Mouse (Mus musculus) MEL (cell line): Measurements from ENCODE around the gene Ccdc63. TPM values are rescaled to one million over a fixed set of nuclear protein-coding genes. Genes with fewer than 3 reads are reported as not detected.

ENCODE experiments used
- DNase-seq: peaks from one replicate; pipeline ENCODE4 v3.0.0; 2011; ENCODE audit warnings: low read depth, low spot score
- H3K27ac ChIP-seq: 2 replicates; pipeline ENCODE4 v1.5.1; 2012; ENCODE audit warnings: low read depth, mild to moderate bottlenecking, control low read depth, low read length, moderate library complexity; ENCODE audit not compliant: control insufficient read depth
- H3K27me3 ChIP-seq, 2 experiments: fragments of 150-350 bp in 1 of 2; sonication (generic) in 1 of 2; 2 replicates each; pipeline ENCODE4 v1.6.1; 2012; ENCODE audit warnings: low read length in 2 of 2, mild to moderate bottlenecking in 2 of 2, improper control_type of control experiment in 1 of 2, moderate library complexity in 1 of 2; ENCODE audit not compliant: insufficient read depth in 2 of 2, control insufficient read depth in 1 of 2
- H3K36me3 ChIP-seq, 2 experiments: 2 replicates each; pipeline ENCODE4 v1.6.1; 2012 to 2014; ENCODE audit warnings: low read length in 2 of 2, improper control_type of control experiment in 1 of 2, inconsistent platforms in 1 of 2, mild to moderate bottlenecking in 1 of 2; ENCODE audit not compliant: insufficient read depth in 2 of 2, control insufficient read depth in 1 of 2
- H3K4me1 ChIP-seq, 2 experiments: fragments of 150-350 bp in 1 of 2; sonication (generic) in 1 of 2; 2 replicates each; pipeline ENCODE4 v1.6.1; 2012; ENCODE audit warnings: low read length in 2 of 2, improper control_type of control experiment in 1 of 2, mild to moderate bottlenecking in 1 of 2; ENCODE audit not compliant: insufficient read depth in 2 of 2, control insufficient read depth in 1 of 2
- H3K4me3 ChIP-seq, 2 experiments: fragments of 150-350 bp in 1 of 2; sonication (generic) in 1 of 2; 2 replicates each; pipeline ENCODE4 v1.5.1; 2012; ENCODE audit warnings: low read depth in 2 of 2, low read length in 2 of 2, mild to moderate bottlenecking in 2 of 2, moderate library complexity in 2 of 2, control low read depth in 1 of 2, improper control_type of control experiment in 1 of 2; ENCODE audit not compliant: control insufficient read depth in 1 of 2, insufficient read depth in 1 of 2
- H3K79me2 ChIP-seq: 2 replicates; pipeline ENCODE4 v1.6.1; 2012; ENCODE audit warnings: mild to moderate bottlenecking, low read length, moderate library complexity; ENCODE audit not compliant: control insufficient read depth, poor library complexity, insufficient read depth
- H3K9ac ChIP-seq: 2 replicates; pipeline ENCODE4 v1.6.1; 2012; ENCODE audit warnings: low read depth, mild to moderate bottlenecking, control low read depth, low read length, moderate library complexity; ENCODE audit not compliant: control insufficient read depth, poor library complexity, severe bottlenecking
- H3K9me3 ChIP-seq: fragments of 150-350 bp; sonication (generic); replicated peaks from 2 replicates; pipeline ENCODE4 v1.6.1; 2012; ENCODE audit warnings: mild to moderate bottlenecking, low read length, improper control_type of control experiment, moderate library complexity; ENCODE audit not compliant: insufficient read depth
- CHD1 ChIP-seq: IDR thresholded peaks from 2 replicates; pipeline ENCODE4 v1.6.1; 2012; ENCODE audit warnings: low read depth, mild to moderate bottlenecking, inconsistent platforms, low read length, improper control_type of control experiment
- CHD2 ChIP-seq: IDR thresholded peaks from 2 replicates; pipeline ENCODE4 v1.6.1; 2011; ENCODE audit warnings: low read length, improper control_type of control experiment
- E2F4 ChIP-seq: IDR thresholded peaks from 2 replicates; pipeline ENCODE4 v1.6.1; 2011; ENCODE audit warnings: low read depth, low read length, improper control_type of control experiment, borderline replicate concordance
- EP300 ChIP-seq, 2 experiments: IDR thresholded peaks; 2 replicates each; pipeline ENCODE4 v1.6.1; 2011; ENCODE audit warnings: improper control_type of control experiment in 2 of 2, low read length in 2 of 2, low read depth in 1 of 2, mild to moderate bottlenecking in 1 of 2
- GABPA ChIP-seq: IDR thresholded peaks from 2 replicates; pipeline ENCODE4 v1.6.1; 2012; ENCODE audit warnings: low read depth, mild to moderate bottlenecking, inconsistent platforms, low read length, improper control_type of control experiment, moderate library complexity
- JUND ChIP-seq: IDR thresholded peaks from 2 replicates; pipeline ENCODE4 v1.6.1; 2011; ENCODE audit warnings: low read depth, mild to moderate bottlenecking, improper control_type of control experiment, low read length
- MEF2A ChIP-seq: IDR thresholded peaks from 2 replicates; pipeline ENCODE4 v1.6.1; 2014; ENCODE audit warnings: low read depth, mild to moderate bottlenecking, inconsistent platforms, low read length, improper control_type of control experiment; ENCODE audit not compliant: poor library complexity, insufficient replicate concordance, severe bottlenecking; ENCODE audit errors: extremely low read depth
- MYB ChIP-seq: IDR thresholded peaks from 2 replicates; pipeline ENCODE4 v1.6.1; 2011; ENCODE audit warnings: mild to moderate bottlenecking, low read depth, low read length, improper control_type of control experiment
- NELFE ChIP-seq: IDR thresholded peaks from 2 replicates; pipeline ENCODE4 v1.6.1; 2011; ENCODE audit warnings: low read depth, low read length, improper control_type of control experiment
- POLR2A ChIP-seq, 2 experiments: IDR thresholded peaks; 2 replicates each; pipeline ENCODE4 v1.6.1; 2011 to 2012; ENCODE audit warnings: low read length in 2 of 2, mild to moderate bottlenecking in 2 of 2, control low read depth in 1 of 2, improper control_type of control experiment in 1 of 2, low read depth in 1 of 2, moderate library complexity in 1 of 2; ENCODE audit not compliant: control insufficient read depth in 1 of 2, insufficient read depth in 1 of 2, poor library complexity in 1 of 2
- POLR2AphosphoS5 ChIP-seq: IDR thresholded peaks from 2 replicates; pipeline ENCODE4 v1.6.1; 2012; ENCODE audit warnings: low read depth, borderline replicate concordance, mild to moderate bottlenecking, inconsistent platforms, low read length, moderate library complexity, mixed read lengths
- RAD21 ChIP-seq: IDR thresholded peaks from 2 replicates; pipeline ENCODE4 v1.6.1; 2011; ENCODE audit warnings: mild to moderate bottlenecking, low read depth, low read length, improper control_type of control experiment
- RCOR1 ChIP-seq: IDR thresholded peaks from 2 replicates; pipeline ENCODE4 v1.6.1; 2012; ENCODE audit warnings: low read depth, mild to moderate bottlenecking, inconsistent platforms, low read length, improper control_type of control experiment
- SIN3A ChIP-seq: IDR thresholded peaks from 2 replicates; pipeline ENCODE4 v1.6.1; 2012; ENCODE audit warnings: low read length, improper control_type of control experiment, inconsistent platforms
- TBP ChIP-seq: IDR thresholded peaks from 2 replicates; pipeline ENCODE4 v1.8.0; 2011; ENCODE audit warnings: low read depth, low read length, improper control_type of control experiment
- UBTF ChIP-seq: IDR thresholded peaks from 2 replicates; pipeline ENCODE4 v1.6.1; 2012; ENCODE audit warnings: low read depth, mild to moderate bottlenecking, inconsistent platforms, low read length, improper control_type of control experiment, moderate library complexity, borderline replicate concordance; ENCODE audit not compliant: insufficient read depth
- USF2 ChIP-seq, 2 experiments: IDR thresholded peaks; 2 replicates each; pipeline ENCODE4 v1.6.1; 2011 to 2012; ENCODE audit warnings: improper control_type of control experiment in 2 of 2, low read length in 2 of 2, borderline replicate concordance in 1 of 2, inconsistent platforms in 1 of 2, low read depth in 1 of 2, mild to moderate bottlenecking in 1 of 2; ENCODE audit not compliant: insufficient read depth in 1 of 2
- ZC3H11A ChIP-seq: IDR thresholded peaks from 2 replicates; pipeline ENCODE4 v1.6.1; 2012; ENCODE audit warnings: low read depth, mild to moderate bottlenecking, inconsistent platforms, low read length, improper control_type of control experiment
- ZMIZ1 ChIP-seq: IDR thresholded peaks from 2 replicates; pipeline ENCODE4 v1.6.1; 2012; ENCODE audit warnings: low read depth, mild to moderate bottlenecking, inconsistent platforms, low read length, improper control_type of control experiment, moderate library complexity
- polyA plus RNA-seq, 2 experiments: library from polyadenylated mRNA; stranded (reverse) in 1 of 2; unstranded in 1 of 2; fragments of >175 nt in 1 of 2; fragments of >200 nt in 1 of 2; gene quantifications; 2 replicates each; pipeline versions ENCODE4 v1.2.1 to v1.2.4; 2012; ENCODE audit warnings: low replicate concordance in 2 of 2, low read depth in 1 of 2; ENCODE audit not compliant: insufficient read length in 2 of 2, insufficient read depth in 1 of 2, missing spikeins in 1 of 2
- total RNA-seq: library from RNA; depleted of rRNA; stranded (reverse); fragments of 300-350 nt; gene quantifications from 2 replicates; pipeline ENCODE4 v1.2.3, GENCODE M21; 2012

The Ccdc63 gene
- total and polyA plus RNA-seq, 3 experiments: 1.6 to 4.7 TPM; not detected in 1

- no peaks in the 10 kb centered on the region for H3K27me3 ChIP-seq
- no peak for DNase-seq
- no peaks in the 10 kb centered on the region for H3K9me3 ChIP-seq
- no peaks in the 10 kb centered on the region for H3K4me1 ChIP-seq
- no peaks in the 10 kb centered on the region for H3K79me2 ChIP-seq
- no peak overlapping the region for H3K9ac ChIP-seq
- H3K36me3 ChIP-seq: no peaks in the 10 kb centered on the region
- no peak overlapping the region for H3K27ac ChIP-seq
- TF ChIP-seq CHD2: no peak
- TF ChIP-seq TBP: no peak
- no peak for TF ChIP-seq ZMIZ1
- no peak for TF ChIP-seq GABPA
- no peak for TF ChIP-seq RCOR1
- TF ChIP-seq POLR2AphosphoS5: no peak
- TF ChIP-seq CHD1: no peak
- no peak for TF ChIP-seq ZC3H11A
- no peak for TF ChIP-seq E2F4
- no peak for TF ChIP-seq NELFE
- TF ChIP-seq POLR2A (IDR thresholded peaks at IDR 0.05; ENCODE audit: control insufficient read depth in 1 of 2, insufficient read depth in 1 of 2, low read depth in 1 of 2, low read length in 2 of 2, poor library complexity in 1 of 2): no peak
- TF ChIP-seq SIN3A: no peak
- no peak for TF ChIP-seq USF2 (IDR thresholded peaks at IDR 0.05; ENCODE audit: borderline replicate concordance in 1 of 2, insufficient read depth in 1 of 2, low read depth in 1 of 2, low read length in 2 of 2)
- no peak for TF ChIP-seq RAD21
- no peak for TF ChIP-seq UBTF
- TF ChIP-seq MYB: no peak
- TF ChIP-seq MEF2A: no peak
- TF ChIP-seq, all 39 proteins: peak for 0
- no peak overlapping the region for H3K4me3 ChIP-seq
These were observed 27.2 kb downstream of the Ccdc63 start for GRCm38 (mm10) chr5:122113450-122113849.

- no peak for DNase-seq
- H3K4me3 ChIP-seq: no peak overlapping the region
- TF ChIP-seq GABPA (no peak), USF2 (IDR thresholded peaks at IDR 0.05; ENCODE audit: borderline replicate concordance in 1 of 2, insufficient read depth in 1 of 2, low read depth in 1 of 2, low read length in 2 of 2) (no peak), JUND (no peak), EP300 (IDR thresholded peaks at IDR 0.05; ENCODE audit: low read depth in 1 of 2, low read length in 2 of 2) (no peak), CHD2 (no peak)
- H3K27ac ChIP-seq: no peak overlapping the region
- no peaks in the 10 kb centered on the region for H3K36me3 ChIP-seq
- H3K9ac ChIP-seq: no peak overlapping the region
- H3K79me2 ChIP-seq: no peaks in the 10 kb centered on the region
- H3K9me3 ChIP-seq: no peaks in the 10 kb centered on the region
- no peaks in the 10 kb centered on the region for H3K27me3 ChIP-seq
- no peaks in the 10 kb centered on the region; a peak in 1 of 4 replicates for H3K4me1 ChIP-seq
These were observed 28.7 kb downstream of the Ccdc63 start for GRCm38 (mm10) chr5:122111933-122112248.
